Mouse (Mus musculus) CD8-positive naive resting alpha-beta T cell, adult 2 months (primary cell): ENCODE data around the gene Gm11627.
"Not testable (repeated sequence)": the region's sequence is repeated elsewhere in the genome, so short reads cannot be mapped to it uniquely, and the experiment has no call there.

ENCODE experiments used
- DNase-seq, 2 experiments: peaks; one replicate each; pipeline ENCODE4 v3.0.0; 2022; ENCODE audit warnings: low read depth in 2 of 2, low spot score in 2 of 2

The Gm11627 gene

GRCm38 (mm10) chr11:102579165-102580033 lies at the start of gene Gm11627:
Gm11627 (minus strand) TSS chr11:102579461.
- no peak for DNase-seq

GRCm38 (mm10) chr11:102628529-102628928 lies 49.3 kb upstream of the Gm11627 start:
- no peak for DNase-seq

GRCm38 (mm10) chr11:102627171-102627931 lies 48.1 kb upstream of the Gm11627 start:
- no peak for DNase-seq

- DNase-seq = no peak
Measured at GRCm38 (mm10) chr11:102624888-102625407, 45.7 kb upstream of the Gm11627 start.

- DNase-seq = no peak
Measured at GRCm38 (mm10) chr11:102623876-102624789, 44.9 kb upstream of the Gm11627 start.

GRCm38 (mm10) chr11:102619449-102619848 lies 40.2 kb upstream of the Gm11627 start:
- no peak for DNase-seq

- no peak for DNase-seq
Measured at GRCm38 (mm10) chr11:102611317-102611705, 32.0 kb upstream of the Gm11627 start.

GRCm38 (mm10) chr11:102610675-102611316 lies 31.5 kb upstream of the Gm11627 start:
- DNase-seq = no peak

- DNase-seq = no peak
Measured at GRCm38 (mm10) chr11:102610260-102610659, 31.0 kb upstream of the Gm11627 start.

GRCm38 (mm10) chr11:102609483-102609882 lies 30.2 kb upstream of the Gm11627 start:
- DNase-seq = no peak

- no peak for DNase-seq
Measured at GRCm38 (mm10) chr11:102608691-102609090, 29.4 kb upstream of the Gm11627 start.

GRCm38 (mm10) chr11:102607686-102608548 lies 28.7 kb upstream of the Gm11627 start:
- no peak for DNase-seq

GRCm38 (mm10) chr11:102607201-102607600 lies 27.9 kb upstream of the Gm11627 start:
- DNase-seq = not testable (repeated sequence)

GRCm38 (mm10) chr11:102606751-102607171 lies 27.5 kb upstream of the Gm11627 start:
- no peak for DNase-seq

GRCm38 (mm10) chr11:102605553-102606416 lies 26.5 kb upstream of the Gm11627 start:
- no peak for DNase-seq

GRCm38 (mm10) chr11:102604777-102605552 lies 25.7 kb upstream of the Gm11627 start:
- DNase-seq = no peak

GRCm38 (mm10) chr11:102604010-102604584 lies 24.8 kb upstream of the Gm11627 start, which contains the start of gene Fzd2:
Fzd2 (plus strand) TSS chr11:102604396.
- DNase-seq = no peak
